Mouse (Mus musculus) hindbrain, embryonic 13.5 days (tissue): ENCODE data around the gene Asf1b. TPM values are rescaled to one million over a fixed set of nuclear protein-coding genes. Genes with fewer than 3 reads are reported as not detected.
A peak's percentile ranks its signal among the peaks of the same experiment; 100 is the strongest.

Experiments
- ATAC-seq: fragments of 200-750 bp; cut with Nextera tagmentation; 2 replicates; pipeline ENCODE4 v1.8.0; 2017; ENCODE audit warnings: moderate TSS enrichment; ENCODE audit not compliant: low FRiP score
- H3K27ac ChIP-seq: fragments of 300-500 bp; sonication (generic); 2 replicates; pipeline ENCODE4 v1.5.1; 2015; ENCODE audit warnings: inconsistent platforms, mild to moderate bottlenecking, moderate library complexity
- H3K27me3 ChIP-seq: fragments of 300-500 bp; sonication (generic); 2 replicates; pipeline ENCODE4 v1.6.1; 2015; ENCODE audit warnings: mild to moderate bottlenecking, inconsistent platforms
- H3K36me3 ChIP-seq: fragments of 300-500 bp; sonication (generic); 2 replicates; pipeline ENCODE4 v1.6.1; 2015; ENCODE audit warnings: mild to moderate bottlenecking, inconsistent platforms
- H3K4me1 ChIP-seq: fragments of 300-500 bp; sonication (generic); replicated peaks from 2 replicates; pipeline ENCODE4 v1.6.1; 2015; ENCODE audit warnings: inconsistent platforms
- H3K4me2 ChIP-seq: fragments of 300-500 bp; sonication (generic); 2 replicates; pipeline ENCODE4 v1.6.1; 2015; ENCODE audit warnings: inconsistent platforms, mild to moderate bottlenecking, moderate library complexity
- H3K4me3 ChIP-seq: fragments of 300-500 bp; sonication (generic); 2 replicates; pipeline ENCODE4 v1.5.1; 2015; ENCODE audit warnings: mild to moderate bottlenecking, inconsistent platforms
- H3K9ac ChIP-seq: fragments of 300-500 bp; sonication (generic); 2 replicates; pipeline ENCODE4 v1.6.1; 2015; ENCODE audit warnings: mild to moderate bottlenecking, inconsistent platforms
- H3K9me3 ChIP-seq: fragments of 300-500 bp; sonication (generic); 2 replicates; pipeline ENCODE4 v1.6.1; 2016; ENCODE audit warnings: inconsistent platforms
- WGBS: fragments of 180-500 bp; shearing (Covaris S2); methylation state at CpG from one replicate; pipeline ENCODE4 v1.1.7; 2015; 5-methylcytosine and 5-hydroxymethylcytosine counted together
- polyA plus RNA-seq: library from polyadenylated mRNA; unstranded; fragments of >200 nt; fragmentation: Nextera tagmentation; extraction: Ambion mirVana; gene quantifications from 2 replicates; pipeline ENCODE4 v1.2.1, GENCODE M21; 2015

Gene Asf1b
- polyA plus RNA-seq, 1 experiment from 2014 or later, result 14.0 TPM

GRCm38 (mm10) chr8:83971121-83971520, 15.8 kb downstream of the Asf1b start:
- H3K4me1 ChIP-seq, result peaks cover 26% of the 10 kb centered on the region
- H3K4me3 ChIP-seq, result no peak overlapping the region
- no peak for ATAC-seq
- no peaks in the 10 kb centered on the region for H3K36me3 ChIP-seq
- no peaks in the 10 kb centered on the region for H3K27me3 ChIP-seq
- WGBS, result 86% methylated on average over 4 of the region's 4 CpGs
- no peak overlapping the region for H3K27ac ChIP-seq
- H3K4me2 ChIP-seq, result no peak overlapping the region
- no peaks in the 10 kb centered on the region for H3K9me3 ChIP-seq
- H3K9ac ChIP-seq, result no peak overlapping the region

- H3K36me3 ChIP-seq, result no peaks in the 10 kb centered on the region
- H3K4me1 ChIP-seq, result peaks cover 31% of the 10 kb centered on the region
- H3K9ac ChIP-seq, result peak overlapping the region; percentile 88
- H3K4me3 ChIP-seq, result peak overlapping the region; percentile 95
- WGBS, result 73% methylated on average over 6 of the region's 6 CpGs
- peak overlapping the region; percentile 89; the same call in 1 of the 2 replicates for H3K27ac ChIP-seq
- ATAC-seq, result no peak
- H3K9me3 ChIP-seq, result no peaks in the 10 kb centered on the region
- H3K4me2 ChIP-seq, result peak overlapping the region; percentile 76
- H3K27me3 ChIP-seq, result no peaks in the 10 kb centered on the region
Measured at GRCm38 (mm10) chr8:83971661-83972060, 16.4 kb downstream of the Asf1b start.

- Histone ChIP-seq H3K4me1 (peaks cover 39% of the 10 kb centered on the region), H3K27me3 (no peaks in the 10 kb centered on the region), H3K9me3 (no peaks in the 10 kb centered on the region), H3K4me2 (peak within 1 kb of the TSS; percentile 97), H3K27ac (peak within 1 kb of the TSS; percentile 89), H3K36me3 (no peaks in the 10 kb centered on the region), H3K9ac (peak within 1 kb of the TSS; percentile 96), H3K4me3 (peak within 1 kb of the TSS; percentile 95)
- under 1% methylated on average over 59 of the region's 94 CpGs for WGBS
- peak; percentile 100 for ATAC-seq
Measured at GRCm38 (mm10) chr8:83972150-83973120, 17.1 kb downstream of the Asf1b start, which contains the start of gene Prkaca. Gene Prkaca, plus strand, starts transcription at chr8:83972993.

GRCm38 (mm10) chr8:83973161-83974031, 18.1 kb downstream of the Asf1b start:
- Histone ChIP-seq H3K4me2 (peak overlapping the region; percentile 97), H3K4me1 (peaks cover 49% of the 10 kb centered on the region), H3K9me3 (no peaks in the 10 kb centered on the region), H3K9ac (peak overlapping the region; percentile 96), H3K4me3 (peak overlapping the region; percentile 95), H3K36me3 (no peaks in the 10 kb centered on the region), H3K27ac (peak overlapping the region; percentile 88), H3K27me3 (no peaks in the 10 kb centered on the region)
- 3% methylated on average over 37 of the region's 37 CpGs for WGBS
- peak; percentile 46 for ATAC-seq

GRCm38 (mm10) chr8:83974521-83974920, 19.2 kb downstream of the Asf1b start:
- Histone ChIP-seq H3K9me3 (no peaks in the 10 kb centered on the region), H3K27ac (no peak overlapping the region), H3K4me2 (peak overlapping the region; percentile 97), H3K4me3 (peak overlapping the region; percentile 95), H3K36me3 (no peaks in the 10 kb centered on the region), H3K4me1 (peaks cover 53% of the 10 kb centered on the region), H3K9ac (peak overlapping the region; percentile 96; the same call in 1 of the 2 replicates), H3K27me3 (no peaks in the 10 kb centered on the region)
- 83% methylated on average over 4 of the region's 4 CpGs for WGBS
- no peak for ATAC-seq

- Histone ChIP-seq H3K27me3 (no peaks in the 10 kb centered on the region), H3K9me3 (no peaks in the 10 kb centered on the region), H3K9ac (no peak overlapping the region), H3K36me3 (peaks cover 13% of the 10 kb centered on the region), H3K4me3 (no peak overlapping the region), H3K27ac (no peak overlapping the region), H3K4me2 (no peak overlapping the region), H3K4me1 (peaks cover 64% of the 10 kb centered on the region)
- WGBS, result 86% methylated on average over 4 of the region's 4 CpGs
- ATAC-seq, result no peak
Measured at GRCm38 (mm10) chr8:83976101-83976630, 20.9 kb downstream of the Asf1b start.

GRCm38 (mm10) chr8:83976779-83977350, 21.6 kb downstream of the Asf1b start:
- WGBS, result 87% methylated on average over 5 of the region's 5 CpGs
- H3K9ac ChIP-seq, result peak overlapping the region; percentile 46; the same call in 1 of the 2 replicates

GRCm38 (mm10) chr8:83977646-83978045, 22.3 kb downstream of the Asf1b start:
- Histone ChIP-seq H3K27me3 (no peaks in the 10 kb centered on the region), H3K9ac (peak overlapping the region; percentile 46), H3K4me3 (no peak overlapping the region), H3K9me3 (no peaks in the 10 kb centered on the region), H3K36me3 (peaks cover 28% of the 10 kb centered on the region), H3K27ac (peak overlapping the region; percentile 18; the same call in 1 of the 2 replicates), H3K4me1 (peaks cover 58% of the 10 kb centered on the region), H3K4me2 (peak overlapping the region; percentile 15; the same call in 1 of the 2 replicates)
- ATAC-seq, result no peak
- WGBS, result 59% methylated on average over 6 of the region's 6 CpGs

More at GRCm38 (mm10) chr8:83976779-83977350, 21.6 kb downstream of the Asf1b start:
- no peak for ATAC-seq
- Histone ChIP-seq H3K27me3 (no peaks in the 10 kb centered on the region), H3K4me1 (peaks cover 60% of the 10 kb centered on the region), H3K9me3 (no peaks in the 10 kb centered on the region), H3K4me2 (0 out of 2 replicates have a peak overlapping the region, but pooled peaks have one; percentile 15), H3K27ac (no peak overlapping the region), H3K4me3 (no peak overlapping the region), H3K36me3 (peaks cover 20% of the 10 kb centered on the region)

- 67% methylated on average over 9 of the region's 9 CpGs for WGBS
- ATAC-seq, result no peak
- Histone ChIP-seq H3K36me3 (peaks cover 34% of the 10 kb centered on the region), H3K4me1 (peaks cover 58% of the 10 kb centered on the region), H3K9me3 (no peaks in the 10 kb centered on the region), H3K9ac (peak overlapping the region; percentile 46; the same call in 1 of the 2 replicates), H3K27me3 (no peaks in the 10 kb centered on the region), H3K27ac (no peak overlapping the region), H3K4me3 (no peak overlapping the region), H3K4me2 (peak overlapping the region; percentile 15; the same call in 1 of the 2 replicates)
Measured at GRCm38 (mm10) chr8:83978200-83978599, 22.9 kb downstream of the Asf1b start.

- 69% methylated on average over 1 of the region's 1 CpGs for WGBS
- ATAC-seq, result peak; percentile 14; the same call in 1 of the 2 replicates
- no peaks in the 10 kb centered on the region for H3K9me3 ChIP-seq
- no peak overlapping the region for H3K9ac ChIP-seq
- H3K4me1 ChIP-seq, result peaks cover 39% of the 10 kb centered on the region
- H3K27me3 ChIP-seq, result no peaks in the 10 kb centered on the region
- no peak overlapping the region for H3K27ac ChIP-seq
- H3K4me2 ChIP-seq, result no peak overlapping the region
- peaks cover 52% of the 10 kb centered on the region for H3K36me3 ChIP-seq
- no peak overlapping the region for H3K4me3 ChIP-seq
Measured at GRCm38 (mm10) chr8:83980250-83980649, 24.9 kb downstream of the Asf1b start.

GRCm38 (mm10) chr8:83980845-83981244, 25.5 kb downstream of the Asf1b start:
- no peak overlapping the region for H3K4me2 ChIP-seq
- ATAC-seq, result no peak
- no peak overlapping the region for H3K4me3 ChIP-seq
- no peaks in the 10 kb centered on the region for H3K9me3 ChIP-seq
- peaks cover 39% of the 10 kb centered on the region for H3K4me1 ChIP-seq
- H3K27me3 ChIP-seq, result no peaks in the 10 kb centered on the region
- no peak overlapping the region for H3K9ac ChIP-seq
- peaks cover 57% of the 10 kb centered on the region for H3K36me3 ChIP-seq
- WGBS, result 81% methylated on average over 8 of the region's 8 CpGs
- H3K27ac ChIP-seq, result no peak overlapping the region
